23 mouse cellular contexts compared by ENCODE assay signal in the genomic region with DNA sequence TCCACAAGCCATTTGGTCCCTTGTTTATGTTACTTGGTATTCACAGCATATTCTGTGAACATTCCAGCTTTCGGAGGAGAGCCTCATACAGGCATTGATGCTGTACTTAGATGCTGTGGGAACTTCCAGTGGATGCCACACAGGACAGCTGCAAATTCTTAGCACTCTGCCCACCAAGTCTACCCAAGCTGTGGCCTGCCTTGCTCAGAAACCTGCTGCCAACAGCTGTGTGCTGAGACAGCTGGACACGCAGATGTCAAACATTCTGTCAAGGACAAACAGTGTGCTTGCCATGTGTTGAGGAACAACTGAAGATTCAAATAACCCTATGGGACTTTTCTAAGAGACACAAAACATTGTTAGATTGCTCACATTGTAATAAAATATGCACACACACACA. TPM values are rescaled to one million over a fixed set of nuclear protein-coding genes. Genes with fewer than 3 reads are reported as not detected.
"Had no signal": no experiment of that assay in that cellular context is flagged by ENCODE, and none has a peak within 500 bp of the region (broad histone marks: within the 10 kb centered on the region; RNA-seq: fewer than 3 reads in every experiment).

No protein-coding gene starts in this region.

- H3K9ac ChIP-seq: lung, embryonic 14.5 days; midbrain, embryonic 12.5 days; neural tube, embryonic 12.5 days; stomach, embryonic 15.5 days had no signal

- H3K27ac ChIP-seq: midbrain, embryonic 12.5 days; neural tube, embryonic 12.5 days; stomach, embryonic 15.5 days; stomach, postnatal 0 days had no signal

- H3K27me3 ChIP-seq: midbrain, embryonic 12.5 days; neural tube, embryonic 12.5 days; stomach, embryonic 15.5 days had no signal

- H3K36me3 ChIP-seq: midbrain, embryonic 12.5 days; neural tube, embryonic 12.5 days; stomach, embryonic 15.5 days had no signal

- DNase-seq: lung, adult 18-20 months; lung, embryonic 14.5 days; lung, postnatal 10 days; lung, postnatal 4 days; midbrain, embryonic 14.5 days; right cerebral cortex, postnatal 14 days; thymus, adult 2 months; thymus, postnatal 25 days; thymus, postnatal 4 days had no signal

- H3K4me2 ChIP-seq: lung, embryonic 14.5 days; midbrain, embryonic 12.5 days; neural tube, embryonic 12.5 days; stomach, embryonic 15.5 days had no signal

- H3K4me3 ChIP-seq: midbrain, embryonic 10.5 days; midbrain, embryonic 12.5 days; neural tube, embryonic 12.5 days; stomach, embryonic 15.5 days had no signal

- ATAC-seq: midbrain, embryonic 16.5 days had no signal

- H3K9me3 ChIP-seq: midbrain, embryonic 10.5 days; midbrain, embryonic 12.5 days; neural tube, embryonic 12.5 days; stomach, embryonic 15.5 days had no signal

RNA-seq across cellular contexts. Expression of a gene that starts 36.2 kb away (rescaled TPM):
- total RNA-seq: megakaryocyte, adult 5-6 weeks; megakaryocyte-erythroid progenitor cell, adult 5-6 weeks; neutrophil, adult 5-6 weeks had no signal
- polyA plus RNA-seq: lung, embryonic 14.5 days; lung, embryonic 16.5 days; midbrain, embryonic 10.5 days; midbrain, embryonic 12.5 days; midbrain, embryonic 14.5 days; midbrain, embryonic 16.5 days; neural tube, embryonic 12.5 days; neural tube, embryonic 14.5 days; spleen, adult 2 months; stomach, postnatal 0 days; testis, adult 2 months; urinary bladder, adult 2 months had no signal
